In genomic region chr3:52496965-52497364, GRCm38 (mm10) we compare ENCODE assay signal across 17 mouse cellular contexts.
"Had no signal": no experiment of that assay in that cellular context is flagged by ENCODE, and none has a peak within 500 bp of the region (broad histone marks: within the 10 kb centered on the region; RNA-seq: fewer than 3 reads in every experiment).

No protein-coding gene starts in this region.

- H3K9me3 ChIP-seq: midbrain, embryonic 10.5 days; midbrain, embryonic 12.5 days; neural tube, embryonic 13.5 days; neural tube, embryonic 15.5 days had no signal

- H3K4me3 ChIP-seq: midbrain, embryonic 10.5 days; midbrain, embryonic 12.5 days; myocyte; neural tube, embryonic 13.5 days; neural tube, embryonic 15.5 days had no signal

- H3K9ac ChIP-seq: lung, embryonic 14.5 days; midbrain, embryonic 12.5 days; neural tube, embryonic 13.5 days; neural tube, embryonic 15.5 days had no signal

- ATAC-seq: midbrain, embryonic 16.5 days had no signal

- H3K4me1 ChIP-seq: midbrain, embryonic 10.5 days; midbrain, embryonic 12.5 days; neural tube, embryonic 13.5 days; neural tube, embryonic 15.5 days had no signal

- H3K27me3 ChIP-seq: midbrain, embryonic 12.5 days; neural tube, embryonic 13.5 days; neural tube, embryonic 15.5 days had no signal

- H3K4me2 ChIP-seq: lung, embryonic 14.5 days; midbrain, embryonic 12.5 days; neural tube, embryonic 13.5 days; neural tube, embryonic 15.5 days had no signal

- H3K36me3 ChIP-seq: midbrain, embryonic 10.5 days; midbrain, embryonic 12.5 days; neural tube, embryonic 13.5 days; neural tube, embryonic 15.5 days had no signal

- DNase-seq: lung, adult 18-20 months; lung, embryonic 14.5 days; lung, postnatal 10 days; lung, postnatal 4 days; midbrain, embryonic 14.5 days; retina, postnatal 1 day; right cerebral cortex, adult 18-20 months; right cerebral cortex, postnatal 25 days; thymus, adult 18-20 months; thymus, postnatal 14 days; thymus, postnatal 36 days had no signal

- H3K27ac ChIP-seq: midbrain, embryonic 10.5 days; midbrain, embryonic 12.5 days; neural tube, embryonic 13.5 days; neural tube, embryonic 15.5 days had no signal
